ENCODE assay signal across 15 mouse cellular contexts in genomic region chr13:9712409-9712808, GRCm38 (mm10). TPM values are rescaled to one million over a fixed set of nuclear protein-coding genes. Genes with fewer than 3 reads are reported as not detected.
DNase-seq lines count a peak whose midpoint lies in the region; TF ChIP-seq lines count a peak whose summit lies in the region.
"Had no signal": no experiment of that assay in that cellular context is flagged by ENCODE, and none has a peak within 500 bp of the region (broad histone marks: within the 10 kb centered on the region; RNA-seq: fewer than 3 reads in every experiment).

No protein-coding gene starts in this region.

- TF ChIP-seq POLR2A in brain, embryonic 14.5 days (IDR thresholded peaks at IDR 0.05; ENCODE audit: borderline replicate concordance, extremely low read depth, insufficient read depth, insufficient read length, poor library complexity, severe bottlenecking): no peak

- DNase-seq in layer of hippocampus, adult 18-20 months (ENCODE audit: low spot score in 2 of 2): peak; percentile 38 to 80
- DNase-seq in layer of hippocampus, postnatal 36 days: no peak
- DNase-seq in 3T3-L1 (ENCODE audit: low read depth, low spot score) (peak; percentile 35), MN1 (ENCODE audit: low spot score) (peak; percentile 11)
- peak; percentile 12 for DNase-seq in brain, embryonic 14.5 days (ENCODE audit: low read depth)
- DNase-seq in right cerebral cortex, postnatal 14 days: no peak
- no peak for DNase-seq in left cerebral cortex, adult 8-10 months (ENCODE audit: low spot score in 2 of 2)
- DNase-seq in kidney, adult 8-10 months: no peak
- DNase-seq: adrenal gland, adult 2 months; adrenal gland, postnatal 36 days; cerebellum, adult 18-20 months; cerebellum, adult 9-11 months; forebrain, postnatal 0 days; gastrocnemius, postnatal 14 days; heart, postnatal 4 days had no signal

- TF ChIP-seq CTCF in brain, embryonic 14.5 days (IDR thresholded peaks at IDR 0.05; ENCODE audit: borderline replicate concordance, extremely low read depth, insufficient read depth, insufficient read length): no peak

RNA-seq across cellular contexts. Expression of gene Zmynd11, which starts 52.7 kb away (rescaled TPM):
- 100 to 1,000 TPM; 241 to 276 TPM for total RNA-seq in layer of hippocampus, adult 18-20 months (2021)
- 100 to 1,000 TPM; 277 to 302 TPM for total RNA-seq in layer of hippocampus, postnatal 36 days (2021)
- polyA plus RNA-seq in brain, embryonic 14.5 days (2012; rRNA removed): 223 and 255 TPM in 2 replicates
- 100 to 1,000 TPM; 230 to 248 (median 241) TPM for total RNA-seq in left cerebral cortex, adult 8-10 months (2022)

Comparison
In these comparisons a context has a peak if more than half of its experiments do, and no peak if none do; other contexts are left out.
1. DNase-seq: peak in layer of hippocampus, adult 18-20 months (2 of 2), 3T3-L1 (single experiment), MN1 (single experiment) and brain, embryonic 14.5 days (single experiment); none in layer of hippocampus, postnatal 36 days (0 of 2), right cerebral cortex, postnatal 14 days (single experiment), left cerebral cortex, adult 8-10 months (0 of 2) and kidney, adult 8-10 months (0 of 2).